Mouse (Mus musculus): ENCODE measurements around the gene Krt39. TPM values are rescaled to one million over a fixed set of nuclear protein-coding genes. Genes with fewer than 3 reads are reported as not detected.

Gene Krt39
- polyA plus RNA-seq, 1 experiment from 2014 or later, result not detected

- no peak overlapping the region for H3K4me2 ChIP-seq (replicated peaks)
- no peaks in the 10 kb centered on the region for H3K9me3 ChIP-seq
- no peaks in the 10 kb centered on the region for H3K27me3 ChIP-seq
- no peaks in the 10 kb centered on the region for H3K36me3 ChIP-seq
- H3K27ac ChIP-seq (replicated peaks), result no peak overlapping the region
- H3K9ac ChIP-seq (replicated peaks), result no peak overlapping the region
- no peak for ATAC-seq (ENCODE audit: low FRiP score, low read depth)
- H3K4me1 ChIP-seq, result 0 out of 2 replicates have a peak, but pooled peaks cover 3% of the 10 kb centered on the region
- WGBS, result 87% methylated on average over 4 of the region's 4 CpGs
- no peak overlapping the region for H3K4me3 ChIP-seq
These were observed 24.7 kb downstream of the Krt39 start for GRCm38 (mm10) chr11:99496460-99496859.

- Histone ChIP-seq H3K27me3 (no peaks in the 10 kb centered on the region), H3K4me2 (replicated peaks) (no peak overlapping the region), H3K9ac (replicated peaks) (no peak overlapping the region), H3K4me1 (no peaks in the 10 kb centered on the region), H3K4me3 (no peak overlapping the region), H3K9me3 (no peaks in the 10 kb centered on the region), H3K36me3 (no peaks in the 10 kb centered on the region), H3K27ac (replicated peaks) (no peak overlapping the region)
- ATAC-seq (ENCODE audit: low FRiP score, low read depth), result no peak
- over 99% methylated on average over 4 of the region's 4 CpGs for WGBS
These were observed 26.4 kb downstream of the Krt39 start for GRCm38 (mm10) chr11:99494741-99495140.

- no peak for ATAC-seq (ENCODE audit: low FRiP score, low read depth)
- no peak overlapping the region for H3K27ac ChIP-seq (replicated peaks)
- no peak overlapping the region for H3K4me2 ChIP-seq (replicated peaks)
- no peak overlapping the region for H3K9ac ChIP-seq (replicated peaks)
- no peaks in the 10 kb centered on the region for H3K9me3 ChIP-seq
- 63% methylated on average over 5 of the region's 5 CpGs for WGBS
- no peak overlapping the region for H3K4me3 ChIP-seq
- H3K27me3 ChIP-seq, result no peaks in the 10 kb centered on the region
- H3K4me1 ChIP-seq, result peaks cover 9% of the 10 kb centered on the region
- no peaks in the 10 kb centered on the region for H3K36me3 ChIP-seq
These were observed 27.6 kb downstream of the Krt39 start for GRCm38 (mm10) chr11:99493574-99493850.

GRCm38 (mm10) chr11:99492733-99493573 lies 28.2 kb downstream of the Krt39 start, which contains the start of gene Krt23:
Gene Krt23 (minus strand): TSS chr11:99493137.
- H3K9ac ChIP-seq (replicated peaks), result no peak within 1 kb of the TSS
- WGBS, result 88% methylated on average over 22 of the region's 22 CpGs
- no peaks in the 10 kb centered on the region for H3K36me3 ChIP-seq
- ATAC-seq (ENCODE audit: low FRiP score, low read depth), result no peak
- no peaks in the 10 kb centered on the region for H3K9me3 ChIP-seq
- H3K4me1 ChIP-seq, result peaks cover 10% of the 10 kb centered on the region
- no peak within 1 kb of the TSS for H3K27ac ChIP-seq (replicated peaks)
- H3K4me2 ChIP-seq (replicated peaks), result no peak within 1 kb of the TSS
- no peak within 1 kb of the TSS for H3K4me3 ChIP-seq
- no peaks in the 10 kb centered on the region for H3K27me3 ChIP-seq

GRCm38 (mm10) chr11:99491040-99491439 lies 30.1 kb downstream of the Krt39 start:
- Histone ChIP-seq H3K9ac (replicated peaks) (no peak overlapping the region), H3K9me3 (no peaks in the 10 kb centered on the region), H3K4me2 (replicated peaks) (no peak overlapping the region), H3K36me3 (no peaks in the 10 kb centered on the region), H3K27me3 (no peaks in the 10 kb centered on the region), H3K27ac (replicated peaks) (no peak overlapping the region), H3K4me1 (peaks cover 10% of the 10 kb centered on the region), H3K4me3 (no peak overlapping the region)
- no peak for ATAC-seq (ENCODE audit: low FRiP score, low read depth)
- 90% methylated on average over 8 of the region's 8 CpGs for WGBS

GRCm38 (mm10) chr11:99490624-99491023 lies 30.5 kb downstream of the Krt39 start:
- H3K4me1 ChIP-seq, result peaks cover 10% of the 10 kb centered on the region
- no peak overlapping the region for H3K4me2 ChIP-seq (replicated peaks)
- H3K27me3 ChIP-seq, result no peaks in the 10 kb centered on the region
- no peak for ATAC-seq (ENCODE audit: low FRiP score, low read depth)
- WGBS, result 75% methylated on average over 4 of the region's 4 CpGs
- no peaks in the 10 kb centered on the region for H3K36me3 ChIP-seq
- H3K9ac ChIP-seq (replicated peaks), result no peak overlapping the region
- H3K4me3 ChIP-seq, result no peak overlapping the region
- H3K9me3 ChIP-seq, result no peaks in the 10 kb centered on the region
- H3K27ac ChIP-seq (replicated peaks), result no peak overlapping the region

GRCm38 (mm10) chr11:99489233-99489632 lies 31.9 kb downstream of the Krt39 start:
- H3K4me2 ChIP-seq (replicated peaks), result no peak overlapping the region
- 48% methylated on average over 3 of the region's 3 CpGs for WGBS
- no peaks in the 10 kb centered on the region for H3K36me3 ChIP-seq
- no peak overlapping the region for H3K9ac ChIP-seq (replicated peaks)
- H3K9me3 ChIP-seq, result no peaks in the 10 kb centered on the region
- H3K27me3 ChIP-seq, result no peaks in the 10 kb centered on the region
- no peak overlapping the region for H3K4me3 ChIP-seq
- no peak for ATAC-seq (ENCODE audit: low FRiP score, low read depth)
- H3K4me1 ChIP-seq, result peaks cover 10% of the 10 kb centered on the region
- no peak overlapping the region for H3K27ac ChIP-seq (replicated peaks)

- Histone ChIP-seq H3K9ac (replicated peaks) (no peak overlapping the region), H3K4me2 (replicated peaks) (no peak overlapping the region), H3K4me1 (no peaks in the 10 kb centered on the region), H3K9me3 (no peaks in the 10 kb centered on the region), H3K4me3 (no peak overlapping the region), H3K27me3 (no peaks in the 10 kb centered on the region), H3K27ac (replicated peaks) (no peak overlapping the region), H3K36me3 (no peaks in the 10 kb centered on the region)
- 86% methylated on average over 3 of the region's 3 CpGs for WGBS
- ATAC-seq (ENCODE audit: low FRiP score, low read depth), result no peak
These were observed 46.2 kb downstream of the Krt39 start for GRCm38 (mm10) chr11:99474981-99475380.

GRCm38 (mm10) chr11:99473433-99473832 lies 47.7 kb downstream of the Krt39 start:
- ATAC-seq (ENCODE audit: low FRiP score, low read depth), result no peak

GRCm38 (mm10) chr11:99472405-99472804 lies 48.7 kb downstream of the Krt39 start:
- 81% methylated on average over 4 of the region's 4 CpGs for WGBS
- Histone ChIP-seq H3K4me3 (no peak overlapping the region), H3K36me3 (no peaks in the 10 kb centered on the region), H3K9me3 (no peaks in the 10 kb centered on the region), H3K4me2 (replicated peaks) (no peak overlapping the region), H3K27me3 (no peaks in the 10 kb centered on the region), H3K4me1 (no peaks in the 10 kb centered on the region), H3K27ac (replicated peaks) (no peak overlapping the region), H3K9ac (replicated peaks) (no peak overlapping the region)
- ATAC-seq (ENCODE audit: low FRiP score, low read depth), result no peak

More at GRCm38 (mm10) chr11:99473433-99473832, 47.7 kb downstream of the Krt39 start:
- no peaks in the 10 kb centered on the region for H3K9me3 ChIP-seq
- no peak overlapping the region for H3K4me2 ChIP-seq (replicated peaks)
- H3K4me3 ChIP-seq, result no peak overlapping the region
- no peak overlapping the region for H3K9ac ChIP-seq (replicated peaks)
- no peaks in the 10 kb centered on the region for H3K27me3 ChIP-seq
- 73% methylated on average over 6 of the region's 6 CpGs for WGBS
- H3K36me3 ChIP-seq, result no peaks in the 10 kb centered on the region
- no peaks in the 10 kb centered on the region for H3K4me1 ChIP-seq
- no peak overlapping the region for H3K27ac ChIP-seq (replicated peaks)

- Histone ChIP-seq H3K27ac (replicated peaks) (no peak overlapping the region), H3K4me1 (no peaks in the 10 kb centered on the region), H3K27me3 (no peaks in the 10 kb centered on the region), H3K4me2 (replicated peaks) (no peak overlapping the region), H3K36me3 (no peaks in the 10 kb centered on the region), H3K9me3 (no peaks in the 10 kb centered on the region), H3K9ac (replicated peaks) (no peak overlapping the region), H3K4me3 (no peak overlapping the region)
- 95% methylated on average over 6 of the region's 6 CpGs for WGBS
- ATAC-seq (ENCODE audit: low FRiP score, low read depth), result no peak
These were observed 49.2 kb downstream of the Krt39 start for GRCm38 (mm10) chr11:99471946-99472345.

- no peak for ATAC-seq (ENCODE audit: low FRiP score, low read depth)
- 90% methylated on average over 4 of the region's 4 CpGs for WGBS
These were observed 51.9 kb downstream of the Krt39 start for GRCm38 (mm10) chr11:99469228-99469627.

GRCm38 (mm10) chr11:99468566-99468965 lies 52.6 kb downstream of the Krt39 start:
- Histone ChIP-seq H3K27me3 (peaks cover 9% of the 10 kb centered on the region; the same call in 1 of the 2 replicates), H3K36me3 (no peaks in the 10 kb centered on the region), H3K4me1 (no peaks in the 10 kb centered on the region), H3K4me2 (replicated peaks) (no peak overlapping the region), H3K9ac (replicated peaks) (no peak overlapping the region), H3K27ac (replicated peaks) (no peak overlapping the region), H3K9me3 (no peaks in the 10 kb centered on the region), H3K4me3 (no peak overlapping the region)
- WGBS, result 89% methylated on average over 11 of the region's 11 CpGs
- ATAC-seq (ENCODE audit: low FRiP score, low read depth), result no peak

More at GRCm38 (mm10) chr11:99469228-99469627, 51.9 kb downstream of the Krt39 start:
- H3K27me3 ChIP-seq, result 0 out of 2 replicates have a peak, but pooled peaks cover 2% of the 10 kb centered on the region
- no peak overlapping the region for H3K9ac ChIP-seq (replicated peaks)
- no peaks in the 10 kb centered on the region for H3K36me3 ChIP-seq
- H3K4me3 ChIP-seq, result no peak overlapping the region
- no peak overlapping the region for H3K4me2 ChIP-seq (replicated peaks)
- no peaks in the 10 kb centered on the region for H3K4me1 ChIP-seq
- H3K27ac ChIP-seq (replicated peaks), result no peak overlapping the region
- no peaks in the 10 kb centered on the region for H3K9me3 ChIP-seq
